Mouse (Mus musculus): ENCODE results near the gene Tas2r126.

GRCm38 (mm10) chr6:42405134-42405533, 29.2 kb upstream of the Tas2r126 start, which contains the start of gene Tas2r135:
- TF ChIP-seq POLR2A (IDR thresholded peaks at IDR 0.05; ENCODE audit: borderline replicate concordance, insufficient read depth, low read length) (no peak), CTCF (IDR thresholded peaks at IDR 0.05; ENCODE audit: borderline replicate concordance, insufficient read depth, low read depth, low read length) (no peak)
